Mouse (Mus musculus): ENCODE results near the gene Fbxo9. TPM values are rescaled to one million over a fixed set of nuclear protein-coding genes. Genes with fewer than 3 reads are reported as not detected.
A peak's percentile ranks its signal among the peaks of the same experiment; 100 is the strongest.
"Not testable (repeated sequence)": the region's sequence is repeated elsewhere in the genome, so short reads cannot be mapped to it uniquely, and the experiment has no call there.

Fbxo9 gene
- total RNA-seq, 4 experiments from 2014 or later = 40.0 to 46.6 (median 41.9) TPM

DNA sequence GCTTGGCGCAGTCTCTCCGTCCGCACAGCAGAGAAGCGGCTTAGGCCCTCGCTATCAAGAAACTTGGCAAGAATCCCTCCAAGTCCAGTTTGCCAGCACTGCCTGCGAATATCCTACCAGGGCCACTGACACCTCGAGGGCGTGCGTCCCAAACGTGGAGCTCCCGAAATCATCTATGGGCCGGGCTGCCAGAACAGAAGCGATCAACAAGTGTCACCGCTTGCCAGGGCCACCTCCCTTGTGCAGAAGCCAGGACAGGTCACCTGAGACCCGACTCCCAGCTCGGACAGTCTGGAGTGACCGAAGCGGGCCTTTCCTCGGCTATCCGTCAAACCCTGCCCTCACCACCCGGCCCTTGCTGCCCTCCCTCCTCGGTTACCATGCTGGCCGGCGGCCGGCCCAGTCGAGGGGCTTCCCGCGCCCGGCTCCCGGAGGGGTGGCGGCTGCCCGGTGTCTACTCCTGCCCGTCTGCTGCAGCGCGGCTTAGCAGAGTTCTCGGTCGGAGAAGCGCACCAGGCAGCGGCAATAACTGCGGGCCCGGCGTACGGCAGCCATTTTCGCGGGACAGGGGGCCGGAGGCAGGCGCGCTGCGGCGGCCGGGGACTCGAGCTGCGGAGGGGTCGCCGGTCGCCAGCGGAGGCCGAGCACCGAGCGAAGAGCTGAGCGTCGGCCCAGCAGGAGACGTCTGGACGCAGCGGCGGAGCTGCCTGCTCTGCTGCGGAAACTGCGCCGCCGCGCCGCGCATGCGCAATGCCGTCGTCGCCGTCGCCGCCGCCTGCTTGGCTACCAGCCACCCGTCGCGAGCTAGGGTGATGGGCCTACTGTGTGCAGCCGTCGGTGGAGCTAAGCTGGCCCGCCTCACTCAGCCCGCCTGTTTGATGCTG lies 711 bp downstream of the Fbxo9 start:
- peak; percentile 68 to 86 for DNase-seq (ENCODE audit: low spot score in 2 of 2)

DNA sequence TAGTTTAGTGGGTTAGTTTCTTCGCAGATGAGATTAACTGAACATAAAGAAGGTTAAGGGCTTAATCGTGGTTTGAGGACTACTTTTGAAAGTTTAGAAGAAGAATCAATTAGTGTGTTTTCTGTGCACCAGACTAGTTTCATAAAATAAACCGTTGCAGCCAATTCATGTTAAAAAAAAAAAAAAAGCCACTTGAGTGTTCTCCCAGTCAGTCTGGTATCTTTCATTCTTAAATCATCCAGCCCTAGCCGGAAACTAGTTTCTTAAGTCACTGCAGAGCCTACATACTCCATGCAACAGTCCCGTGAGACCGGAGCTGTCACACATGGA lies 1.3 kb downstream of the Fbxo9 start:
- no peak for DNase-seq (ENCODE audit: low spot score in 2 of 2)

DNA sequence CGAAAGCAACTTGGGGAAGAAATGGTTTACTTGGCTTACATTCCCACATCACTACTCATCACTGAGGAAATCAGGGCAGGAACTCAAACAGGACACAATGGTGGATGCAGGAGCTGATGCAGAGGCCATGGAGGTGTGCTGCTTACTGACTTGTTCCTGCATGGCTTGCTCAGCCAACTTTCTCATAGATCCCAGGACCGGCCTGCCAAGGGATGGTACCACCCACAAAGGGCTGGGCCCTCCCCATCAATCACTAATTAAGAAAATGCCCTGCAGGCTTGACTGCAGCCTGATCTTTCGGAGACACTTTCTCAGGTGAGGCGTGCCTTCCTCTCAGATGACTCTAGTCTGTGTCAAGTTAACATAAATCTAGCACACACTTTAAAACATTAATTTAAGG lies 2.0 kb downstream of the Fbxo9 start:
- no peak for DNase-seq (ENCODE audit: low spot score in 2 of 2)

DNA sequence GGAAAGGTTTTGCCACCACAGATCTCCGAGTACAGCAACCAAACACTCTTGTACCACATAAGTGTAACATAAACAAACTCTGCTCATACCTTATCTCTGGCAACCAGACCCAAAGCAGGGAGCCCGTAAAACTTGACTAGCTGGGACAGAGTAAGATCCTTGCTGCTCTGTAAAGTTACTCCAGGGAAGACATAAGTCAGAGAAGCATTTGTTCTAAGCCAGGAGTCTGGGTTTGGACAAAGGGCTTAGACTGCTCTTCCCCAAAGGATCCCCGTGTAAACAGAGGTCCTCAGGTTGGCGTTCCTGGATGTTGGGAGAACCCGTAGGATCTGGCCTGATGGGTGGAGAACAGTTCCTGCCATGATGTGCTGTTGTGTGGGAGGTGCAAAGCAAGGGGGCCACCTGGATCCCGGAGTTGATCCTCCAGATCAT lies 3.3 kb downstream of the Fbxo9 start:
- DNase-seq (ENCODE audit: low spot score in 2 of 2) = no peak

DNA sequence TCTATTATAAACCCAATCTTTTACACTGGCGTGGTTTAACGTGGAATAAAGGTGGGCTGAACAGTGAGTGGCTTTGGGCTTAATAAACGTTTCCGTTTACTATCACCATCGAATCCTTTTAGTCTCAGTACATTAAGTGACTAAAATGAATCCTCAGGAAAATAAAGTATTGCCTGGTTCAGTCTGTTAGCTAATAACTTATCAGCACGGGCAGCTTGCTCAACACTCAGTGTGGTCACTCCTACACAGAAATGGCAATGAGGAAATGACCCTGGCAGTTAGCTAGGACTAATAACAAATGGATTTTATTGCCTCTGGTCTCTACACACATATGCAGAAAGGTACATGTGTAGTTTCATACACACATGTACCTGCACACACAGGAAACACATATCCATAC lies 3.9 kb downstream of the Fbxo9 start:
- no peak for DNase-seq (ENCODE audit: low spot score in 2 of 2)

DNA sequence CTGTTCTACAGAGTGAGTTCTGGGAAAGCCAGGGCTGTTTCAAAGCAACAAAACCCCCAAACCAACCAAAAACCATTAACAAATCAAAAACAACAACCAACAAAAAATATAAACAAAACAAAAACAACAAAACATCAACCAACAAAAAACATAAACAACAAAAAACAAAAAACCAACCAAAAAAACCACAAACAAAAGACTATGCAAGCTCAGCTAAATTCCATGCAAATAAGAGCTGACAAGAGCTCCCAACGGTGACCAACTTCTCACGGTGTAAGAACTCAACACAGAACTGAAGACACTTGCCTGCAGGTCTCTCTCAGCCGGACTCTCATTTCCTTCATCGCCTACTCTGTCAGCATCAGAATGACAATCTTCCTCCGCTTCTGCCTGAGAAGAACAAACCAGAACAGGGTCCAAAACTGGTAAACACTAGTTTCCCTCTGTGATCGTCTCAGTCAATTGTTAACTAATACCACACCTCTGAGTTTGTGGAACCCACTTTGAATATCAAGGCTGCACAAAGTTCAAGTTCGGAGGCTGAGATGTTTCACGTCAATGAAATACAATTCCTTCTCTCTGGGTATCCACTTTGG lies 4.8 kb downstream of the Fbxo9 start:
- DNase-seq (ENCODE audit: low spot score in 2 of 2) = no peak

DNA sequence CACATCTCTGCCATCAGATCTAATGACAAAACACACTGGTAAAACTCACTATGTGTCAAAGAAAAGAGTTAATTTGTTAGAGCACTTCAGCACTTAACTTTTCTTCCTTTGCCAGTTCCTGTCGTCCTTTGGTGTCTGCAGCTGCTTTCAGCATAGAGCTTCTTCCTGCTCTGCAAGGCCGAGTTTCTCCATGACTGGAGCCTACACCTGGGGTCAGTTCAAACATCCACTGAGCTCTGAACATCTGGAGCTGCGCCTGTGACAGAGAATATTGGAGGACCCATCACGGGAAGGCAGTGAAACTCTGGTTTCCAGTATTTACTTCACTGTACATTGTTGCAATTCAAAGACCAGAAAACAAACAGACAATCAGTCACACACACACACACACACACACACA lies 7.4 kb downstream of the Fbxo9 start:
- no peak for DNase-seq (ENCODE audit: low spot score in 2 of 2)

DNA sequence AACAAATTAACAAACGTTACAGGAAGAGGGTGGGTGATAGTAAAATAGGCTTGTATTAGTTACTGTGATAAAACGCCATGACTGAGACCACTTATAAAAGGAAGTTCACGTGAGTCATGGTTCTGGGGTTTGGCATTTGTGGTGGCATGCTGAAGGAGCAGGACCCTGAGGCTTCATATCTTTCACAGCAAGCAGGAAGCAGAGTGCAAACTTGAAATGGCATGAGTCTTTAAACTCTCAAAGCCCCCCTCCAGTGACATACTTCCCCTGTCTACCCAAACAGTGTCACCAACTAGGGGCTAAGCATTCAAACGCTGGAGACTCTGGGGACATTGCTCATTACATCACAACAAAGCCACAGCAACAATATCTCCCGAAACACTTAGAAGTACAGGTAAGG lies 7.9 kb downstream of the Fbxo9 start:
- no peak for DNase-seq (ENCODE audit: low spot score in 2 of 2)

DNA sequence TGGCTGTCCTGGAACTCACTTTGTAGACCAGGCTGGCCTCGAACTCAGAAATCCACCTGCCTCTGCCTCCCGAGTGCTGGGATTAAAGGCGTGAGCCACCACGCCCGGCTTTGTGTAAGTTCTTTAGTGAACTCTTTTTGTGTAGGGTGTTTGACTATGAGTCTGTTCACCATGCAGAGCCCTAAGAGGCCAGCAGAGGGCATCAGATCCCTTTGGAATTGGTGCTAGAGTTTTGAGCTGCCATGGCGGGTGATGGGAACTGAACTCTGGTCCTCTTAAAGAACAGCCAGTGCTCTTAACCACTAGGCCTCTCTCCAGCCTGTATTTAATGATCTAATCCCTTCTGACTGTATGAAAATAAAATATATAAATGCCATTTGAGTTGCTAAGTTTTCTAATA lies 12.5 kb downstream of the Fbxo9 start:
- no peak for DNase-seq (ENCODE audit: low spot score in 2 of 2)

DNA sequence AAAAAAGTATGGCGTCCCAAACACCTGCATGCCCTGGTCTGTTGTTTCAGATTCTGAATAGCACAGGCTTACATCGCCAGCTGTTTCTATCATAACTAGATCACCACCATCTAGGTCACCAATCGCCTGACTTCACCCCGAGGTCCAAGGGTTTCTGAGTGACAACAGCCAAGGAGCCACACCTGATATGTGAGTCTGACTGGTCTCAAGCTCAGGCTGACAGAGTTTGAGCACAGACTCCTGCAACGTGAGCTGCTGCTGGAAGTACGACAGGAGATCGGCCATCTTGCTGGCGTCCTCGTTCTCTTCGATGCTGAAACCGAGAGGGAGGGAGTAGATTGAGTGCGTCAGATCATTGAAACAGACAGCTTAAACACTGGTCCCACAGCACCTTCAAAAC lies 13.2 kb downstream of the Fbxo9 start:
- peak; percentile 34 to 42 for DNase-seq (ENCODE audit: low spot score in 2 of 2)

DNA sequence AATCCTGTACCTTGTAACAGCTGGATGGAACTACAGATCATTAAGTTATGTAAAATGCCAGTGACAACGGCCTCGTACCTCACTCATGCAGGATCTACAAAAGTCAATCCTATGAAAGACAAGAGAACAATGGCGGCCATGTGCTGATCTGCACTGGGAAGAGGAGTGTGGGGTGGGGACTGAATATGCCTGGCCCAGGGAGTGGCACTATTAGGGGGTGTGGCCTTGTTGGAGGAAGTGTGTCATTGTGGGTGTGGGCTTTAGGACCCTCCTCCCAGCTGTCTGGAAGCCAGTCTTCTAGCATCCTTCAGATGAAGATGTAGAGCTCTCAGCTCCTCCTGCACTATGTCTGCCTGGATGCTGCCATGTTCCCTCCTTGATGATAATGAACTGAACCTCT lies 18.3 kb downstream of the Fbxo9 start:
- DNase-seq (ENCODE audit: low spot score in 2 of 2) = no peak

DNA sequence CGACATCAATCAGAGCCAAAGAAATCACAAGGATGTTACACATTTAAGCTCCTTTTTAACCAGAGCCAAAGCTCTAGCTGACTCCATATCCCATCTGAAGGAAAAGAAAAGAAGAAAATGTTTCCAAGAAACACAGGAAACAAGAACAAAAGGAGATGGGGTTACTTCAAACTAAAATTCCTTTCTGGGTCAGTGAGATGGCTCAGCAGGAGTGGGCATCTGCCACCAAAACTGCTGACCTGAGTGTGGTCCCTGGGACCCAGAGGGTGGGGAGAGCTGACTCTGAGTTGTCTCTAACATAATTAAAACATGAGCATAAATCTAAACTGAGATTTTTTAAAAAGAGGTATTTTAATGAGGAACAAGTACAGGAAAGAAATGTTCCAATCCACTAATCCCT lies 19.0 kb downstream of the Fbxo9 start:
- no peak for DNase-seq (ENCODE audit: low spot score in 2 of 2)

DNA sequence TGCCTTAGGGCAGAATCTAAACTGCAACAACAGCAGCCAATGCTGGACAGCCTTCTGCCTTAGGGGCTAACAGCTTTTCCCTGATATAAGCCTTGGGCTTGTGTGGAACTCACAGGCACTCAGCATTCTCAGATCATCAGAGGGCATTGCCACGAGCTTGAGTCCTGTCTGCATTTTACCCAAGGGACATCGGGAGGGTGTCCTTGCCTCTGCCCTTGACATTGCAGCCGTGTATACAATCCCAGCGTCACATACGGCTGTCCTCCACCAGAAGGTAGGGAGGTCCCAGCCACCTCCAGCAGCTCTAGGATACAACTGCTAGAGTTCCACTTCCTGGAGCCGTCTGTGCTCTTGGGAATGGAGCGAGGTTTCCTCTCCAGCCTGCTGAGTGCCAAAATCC lies 19.9 kb downstream of the Fbxo9 start:
- no peak for DNase-seq (ENCODE audit: low spot score in 2 of 2)

DNA sequence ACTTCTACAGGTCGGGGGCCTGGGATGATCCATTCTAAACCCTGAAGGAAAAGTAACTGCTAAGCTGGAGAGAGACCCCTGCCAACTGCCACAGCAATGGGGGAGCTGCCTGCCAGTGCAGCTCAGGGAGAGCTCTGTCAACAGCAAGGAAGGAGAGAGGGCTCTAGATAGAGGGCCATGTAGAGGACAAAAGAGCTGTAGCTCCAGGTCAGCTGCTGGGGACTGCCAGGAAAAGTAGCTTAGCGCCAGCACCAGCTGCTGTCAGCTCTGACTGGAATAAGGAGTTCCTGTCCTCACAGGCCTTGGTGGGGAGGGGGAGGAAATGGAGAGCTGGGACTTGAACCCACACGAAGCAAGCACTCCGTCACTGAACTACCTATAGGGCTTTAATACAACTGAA lies 20.3 kb downstream of the Fbxo9 start:
- DNase-seq (ENCODE audit: low spot score in 2 of 2) = no peak

DNA sequence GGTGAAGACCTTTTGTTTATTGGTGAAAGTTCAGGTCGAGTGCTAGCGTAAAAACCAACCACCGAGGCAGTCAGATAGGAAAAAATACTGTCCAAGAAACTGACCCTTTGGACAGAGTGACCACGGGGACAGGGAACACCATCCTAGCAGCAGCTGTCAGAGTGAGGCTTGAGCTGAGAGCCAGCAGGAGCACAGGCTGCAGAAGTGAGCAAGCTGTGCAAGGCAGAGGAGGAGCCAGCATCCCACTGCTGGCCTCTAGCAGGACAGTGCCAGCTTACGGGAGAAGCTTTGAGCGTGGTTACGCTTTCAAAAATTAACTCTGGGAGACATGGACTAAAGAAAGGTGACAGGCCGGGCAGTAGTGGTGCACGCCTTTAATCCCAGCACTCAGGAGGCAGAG lies 21.1 kb downstream of the Fbxo9 start:
- DNase-seq (ENCODE audit: low spot score in 2 of 2) = no peak

DNA sequence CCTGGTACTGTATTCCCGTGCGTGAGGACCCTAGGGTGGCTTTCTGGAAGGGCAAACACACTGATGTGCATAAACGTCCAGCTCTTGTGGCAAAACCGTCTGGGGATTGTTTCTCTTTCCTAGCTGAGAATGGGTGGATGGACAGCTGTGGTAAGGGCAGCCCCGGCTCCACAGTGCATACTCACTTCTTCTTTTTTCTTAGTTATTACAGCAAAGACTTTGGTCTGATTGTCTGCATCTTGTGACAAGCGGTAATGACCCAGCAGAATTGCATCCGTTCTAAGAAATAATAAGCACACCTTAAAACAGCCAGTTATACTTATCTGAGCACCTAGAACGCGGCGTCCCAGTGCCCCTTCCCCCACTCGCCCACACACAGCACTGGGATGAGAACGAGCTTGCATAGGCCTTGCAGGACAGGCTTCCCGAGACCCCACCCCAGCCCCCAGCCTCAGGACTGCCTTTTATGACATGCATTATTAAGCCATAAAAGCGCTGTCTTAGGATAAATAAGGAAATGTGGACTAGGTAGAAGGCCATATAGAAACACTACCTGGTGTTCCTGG lies 23.1 kb downstream of the Fbxo9 start:
- DNase-seq (ENCODE audit: low spot score in 2 of 2) = no peak

DNA sequence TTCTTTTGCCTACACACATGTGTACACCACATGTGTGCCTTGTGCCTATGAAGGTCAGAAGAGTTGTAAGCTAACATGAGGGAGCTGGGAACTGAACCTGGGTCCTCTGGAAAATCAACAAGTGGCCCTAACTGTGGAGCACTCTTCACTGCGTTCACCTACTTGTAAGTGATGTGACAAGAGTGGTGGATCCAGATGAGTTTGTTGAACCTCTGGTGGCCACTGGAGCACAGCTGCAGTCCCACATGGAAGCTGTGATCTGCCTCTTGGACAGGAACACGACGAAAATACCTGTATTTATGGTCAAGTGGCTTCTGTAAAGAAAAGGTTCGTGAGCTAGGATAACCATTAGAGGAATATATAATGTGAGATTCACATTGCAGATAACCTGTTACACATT lies 24.5 kb downstream of the Fbxo9 start:
- DNase-seq (ENCODE audit: low spot score in 2 of 2) = no peak

DNA sequence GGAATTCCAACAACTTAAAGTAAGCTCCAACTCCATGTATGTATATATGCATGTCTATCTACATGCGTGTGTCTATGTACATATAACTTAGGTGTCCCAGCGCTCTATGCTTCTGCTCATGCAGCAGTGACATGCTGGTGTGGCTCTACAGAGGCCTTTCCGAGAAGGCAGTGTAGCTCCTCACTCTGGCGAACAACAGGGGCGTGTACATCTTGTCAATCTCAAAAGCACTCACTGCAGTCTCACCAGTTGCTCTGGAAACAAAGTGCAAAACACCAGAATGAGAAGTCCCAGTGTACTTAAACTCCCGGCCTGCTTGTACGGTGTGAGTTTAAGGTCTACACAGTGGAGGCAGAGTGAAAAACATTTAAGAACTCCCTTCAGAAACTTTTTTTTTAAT lies 27.0 kb downstream of the Fbxo9 start:
- DNase-seq (ENCODE audit: low spot score in 2 of 2) = no peak

DNA sequence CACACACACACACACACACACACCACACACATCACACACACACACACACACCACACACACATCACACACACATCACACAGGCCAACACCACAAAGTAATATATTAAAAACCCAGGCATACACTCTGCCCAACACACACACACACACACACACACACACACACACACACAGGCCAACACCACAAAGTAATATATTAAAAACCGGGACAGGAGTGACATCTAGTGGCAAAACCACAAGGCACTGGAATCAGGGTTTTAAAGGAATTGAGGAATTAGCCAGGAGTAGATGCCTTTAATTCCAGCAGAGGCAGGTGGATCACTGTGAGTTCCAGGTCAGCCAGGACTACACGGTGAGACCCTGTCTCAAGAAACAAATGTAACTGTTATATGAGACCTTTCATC lies 30.6 kb downstream of the Fbxo9 start:
- DNase-seq (ENCODE audit: low spot score in 2 of 2) = no peak

DNA sequence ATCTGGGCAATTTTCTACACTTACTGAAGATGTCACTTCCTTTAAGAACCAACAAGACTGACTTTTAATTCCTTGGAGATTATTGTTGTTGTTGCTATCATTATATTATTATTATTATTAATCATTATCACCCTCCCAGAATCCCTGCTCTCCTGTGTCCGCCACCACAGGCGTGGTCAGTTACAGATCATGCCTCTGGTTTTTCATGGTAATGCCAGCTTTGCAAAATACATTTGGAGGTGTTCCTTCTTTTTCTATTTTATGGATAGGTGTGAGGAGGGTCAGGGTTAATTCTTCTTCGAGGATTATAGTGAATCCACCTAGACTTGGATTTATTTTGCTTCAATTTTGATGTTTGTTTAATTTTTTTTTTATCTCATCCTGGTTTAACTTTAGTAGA lies 33.6 kb downstream of the Fbxo9 start:
- DNase-seq (ENCODE audit: low spot score in 2 of 2) = no peak

DNA sequence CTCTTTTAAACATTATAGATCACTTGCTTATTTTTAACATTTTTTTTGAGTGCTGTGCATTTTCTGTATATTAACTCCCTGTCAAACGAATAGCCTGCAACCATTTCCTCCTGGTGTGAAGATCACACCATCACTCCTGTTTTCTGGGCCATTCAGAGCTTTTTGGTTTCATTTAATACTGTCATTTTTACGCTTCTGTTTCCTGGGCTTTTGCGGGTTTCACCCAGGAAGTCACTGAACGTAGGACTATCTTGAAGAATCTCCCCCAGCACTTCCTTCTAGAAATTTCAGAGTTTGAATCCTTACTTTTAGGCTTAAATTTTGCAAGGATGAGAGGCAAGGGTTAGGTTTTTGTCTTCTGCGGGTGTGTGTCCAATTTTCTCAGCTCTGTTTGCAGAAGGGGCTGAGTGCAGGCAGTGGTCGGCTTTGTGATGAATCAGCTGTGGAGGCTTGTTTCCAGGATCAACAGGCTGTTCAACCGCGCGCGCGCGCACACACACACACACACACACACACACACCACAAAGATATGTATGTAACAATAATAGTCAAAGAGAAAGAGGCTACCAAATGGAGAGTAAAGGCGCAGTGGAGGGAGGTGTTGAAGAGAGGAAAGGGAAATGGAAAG lies 35.0 kb downstream of the Fbxo9 start:
- no peak for DNase-seq (ENCODE audit: low spot score in 2 of 2)

DNA sequence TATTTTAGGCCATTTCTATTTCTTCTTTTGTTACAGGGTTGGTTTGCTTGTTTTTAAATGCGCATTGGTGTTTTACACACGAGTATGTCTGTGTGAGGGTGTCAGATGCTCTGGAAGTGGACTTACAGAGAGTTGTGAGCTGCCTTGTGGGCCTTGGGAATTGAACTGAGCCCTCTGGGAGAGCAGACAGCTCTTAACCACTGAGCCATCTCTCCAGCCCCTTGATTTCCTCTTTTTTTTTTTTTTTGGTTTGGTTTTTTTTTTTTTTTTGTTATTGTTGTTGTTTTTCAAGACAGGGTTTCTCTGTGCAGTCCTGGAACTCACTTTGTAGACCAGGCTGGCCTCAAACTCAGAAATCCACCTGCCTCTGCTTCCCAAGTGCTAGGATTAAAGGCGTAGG lies 35.6 kb downstream of the Fbxo9 start:
- DNase-seq (ENCODE audit: low spot score in 2 of 2) = not testable (repeated sequence)

DNA sequence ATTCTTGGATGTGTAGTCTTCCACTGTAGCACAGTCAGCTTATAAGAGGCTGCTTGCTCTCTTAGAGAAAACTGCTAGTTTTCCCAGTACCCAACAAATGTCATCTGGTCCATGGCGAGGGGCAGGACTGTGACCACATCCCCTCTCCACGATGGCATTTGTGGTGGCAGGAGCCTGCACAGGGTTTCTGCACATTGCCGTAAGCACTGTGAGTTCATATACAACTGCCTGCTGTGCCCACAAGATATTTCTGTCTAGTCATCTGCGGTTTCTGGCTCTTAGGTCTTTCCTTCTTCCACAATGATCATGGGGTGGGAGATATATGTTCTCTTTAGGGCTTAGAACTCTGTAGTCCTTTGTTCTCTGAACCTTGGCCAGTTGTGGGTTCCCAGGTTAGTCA lies 37.2 kb downstream of the Fbxo9 start:
- no peak for DNase-seq (ENCODE audit: low spot score in 2 of 2)
